Mouse (Mus musculus) heart, embryonic 14.5 days (tissue): Measurements from ENCODE around the gene Kcnk10. TPM values are rescaled to one million over a fixed set of nuclear protein-coding genes. Genes with fewer than 3 reads are reported as not detected.

Source experiments
- ATAC-seq: fragments of 200-750 bp; cut with Nextera tagmentation; 2 replicates; pipeline ENCODE4 v1.8.0; 2017; ENCODE audit warnings: low read depth, moderate TSS enrichment; ENCODE audit not compliant: insufficient number of reproducible peaks, insufficient read depth, low FRiP score
- H3K27ac ChIP-seq, 2 experiments: fragments of 200-500 bp in 1 of 2; fragments of 300-500 bp in 1 of 2; sonication (generic) in 1 of 2; replicated peaks in 1 of 2; 2 replicates each; pipeline ENCODE4 v1.5.1; 2012 to 2014; ENCODE audit warnings: low read depth in 2 of 2, low read length in 2 of 2, control low read depth in 1 of 2, mild to moderate bottlenecking in 1 of 2, mixed read lengths in 1 of 2; ENCODE audit not compliant: control insufficient read depth in 1 of 2, insufficient read depth in 1 of 2
- H3K27me3 ChIP-seq: fragments of 300-500 bp; sonication (generic); 2 replicates; pipeline ENCODE4 v1.6.1; 2014; ENCODE audit warnings: mild to moderate bottlenecking, low read length, control low read depth; ENCODE audit not compliant: control insufficient read depth, insufficient read depth
- H3K36me3 ChIP-seq: fragments of 300-500 bp; sonication (generic); 2 replicates; pipeline ENCODE4 v1.6.1; 2014; ENCODE audit warnings: mild to moderate bottlenecking, control low read depth, low read length, mixed read lengths; ENCODE audit not compliant: control insufficient read depth, insufficient read depth
- H3K4me1 ChIP-seq, 2 experiments: fragments of 200-500 bp in 1 of 2; fragments of 300-500 bp in 1 of 2; sonication (generic) in 1 of 2; 2 replicates each; pipeline ENCODE4 v1.6.1; 2012 to 2014; ENCODE audit warnings: low read length in 2 of 2, control low read depth in 1 of 2, mixed read lengths in 1 of 2; ENCODE audit not compliant: control insufficient read depth in 2 of 2, insufficient read depth in 2 of 2
- H3K4me2 ChIP-seq: fragments of 300-500 bp; sonication (generic); 2 replicates; pipeline ENCODE4 v1.6.1; 2014; ENCODE audit warnings: mild to moderate bottlenecking, low read length
- H3K4me3 ChIP-seq, 2 experiments: fragments of 200-500 bp in 1 of 2; fragments of 300-500 bp in 1 of 2; sonication (generic) in 1 of 2; 2 replicates each; pipeline ENCODE4 v1.5.1; 2012 to 2014; ENCODE audit warnings: low read length in 2 of 2, mild to moderate bottlenecking in 2 of 2, control low read depth in 1 of 2, low read depth in 1 of 2, moderate library complexity in 1 of 2; ENCODE audit not compliant: control insufficient read depth in 1 of 2, insufficient read depth in 1 of 2
- H3K9ac ChIP-seq: fragments of 300-500 bp; sonication (generic); 2 replicates; pipeline ENCODE4 v1.6.1; 2014; ENCODE audit warnings: mild to moderate bottlenecking, low read length
- H3K9me3 ChIP-seq: fragments of 300-500 bp; sonication (generic); 2 replicates; pipeline ENCODE4 v1.6.1; 2016; ENCODE audit warnings: low read length, control low read depth; ENCODE audit not compliant: control insufficient read depth
- WGBS: fragments of 180-500 bp; shearing (Covaris S2); extraction: QIAGEN DNeasy Blood & Tissue Kit; methylation state at CpG from one replicate; pipeline ENCODE4 v1.1.7; 2014; 5-methylcytosine and 5-hydroxymethylcytosine counted together
- polyA plus RNA-seq: library from polyadenylated mRNA; unstranded; fragments of >200 nt; fragmentation: Nextera tagmentation; extraction: Ambion mirVana; gene quantifications from 2 replicates; pipeline ENCODE4 v1.2.1, GENCODE M21; 2014

Gene Kcnk10
- polyA plus RNA-seq, 1 experiment from 2014 or later = 0.26 TPM

DNA sequence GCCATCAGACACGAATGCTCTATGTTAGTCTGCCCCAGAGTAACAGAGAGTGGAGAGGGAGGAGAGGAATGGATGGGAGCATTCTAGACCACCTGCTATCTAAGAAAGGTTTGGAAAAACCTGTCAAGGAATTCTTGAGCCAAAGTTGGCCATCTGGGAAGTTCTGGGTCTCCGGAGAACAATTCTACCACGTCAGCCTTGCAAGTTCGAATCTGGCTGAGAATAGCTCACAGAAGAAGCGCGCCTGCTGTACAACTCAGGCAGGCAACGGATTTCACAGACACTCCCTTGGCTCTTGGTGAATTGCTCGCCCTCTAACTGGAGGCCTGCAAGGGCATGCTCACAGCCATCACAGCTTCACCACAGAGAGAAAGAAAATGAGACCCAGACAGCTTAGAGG is 52.7 kb downstream of the Kcnk10 start:
- Histone ChIP-seq H3K9me3 (no peaks in the 10 kb centered on the region), H3K9ac (no peak overlapping the region), H3K4me1 (peaks cover 0 to 3% of the 10 kb centered on the region in 2 experiments; a peak in 1 of 4 replicates), H3K36me3 (no peaks in the 10 kb centered on the region), H3K4me2 (no peak overlapping the region), H3K27me3 (no peaks in the 10 kb centered on the region), H3K27ac (no peak overlapping the region), H3K4me3 (no peak overlapping the region)
- WGBS = 65% methylated on average over 8 of the region's 8 CpGs
- ATAC-seq = no peak

GRCm38 (mm10) chr12:98524331-98525311 is 53.5 kb downstream of the Kcnk10 start:
- Histone ChIP-seq H3K27me3 (no peaks in the 10 kb centered on the region), H3K4me1 (peaks cover 0 to 3% of the 10 kb centered on the region in 2 experiments; a peak in 1 of 4 replicates), H3K27ac (no peak overlapping the region), H3K9me3 (no peaks in the 10 kb centered on the region), H3K36me3 (no peaks in the 10 kb centered on the region), H3K9ac (no peak overlapping the region), H3K4me3 (no peak overlapping the region), H3K4me2 (no peak overlapping the region)
- 76% methylated on average over 13 of the region's 13 CpGs for WGBS
- no peak for ATAC-seq

GRCm38 (mm10) chr12:98521311-98521710 is 56.8 kb downstream of the Kcnk10 start:
- ATAC-seq = no peak
- H3K36me3 ChIP-seq = no peaks in the 10 kb centered on the region
- H3K9ac ChIP-seq = no peak overlapping the region
- H3K4me3 ChIP-seq = no peak overlapping the region
- H3K9me3 ChIP-seq = no peaks in the 10 kb centered on the region
- WGBS = 73% methylated on average over 4 of the region's 4 CpGs
- no peak overlapping the region for H3K27ac ChIP-seq
- H3K4me2 ChIP-seq = no peak overlapping the region
- no peaks in the 10 kb centered on the region for H3K27me3 ChIP-seq
- peaks cover 0 to 3% of the 10 kb centered on the region in 2 experiments; a peak in 1 of 4 replicates for H3K4me1 ChIP-seq

GRCm38 (mm10) chr12:98520568-98520931 is 57.6 kb downstream of the Kcnk10 start:
- Histone ChIP-seq H3K4me1 (peaks cover 0 to 3% of the 10 kb centered on the region in 2 experiments; a peak in 1 of 4 replicates), H3K4me2 (no peak overlapping the region), H3K27me3 (no peaks in the 10 kb centered on the region), H3K36me3 (no peaks in the 10 kb centered on the region), H3K4me3 (no peak overlapping the region), H3K9ac (no peak overlapping the region), H3K27ac (no peak overlapping the region), H3K9me3 (no peaks in the 10 kb centered on the region)
- 77% methylated on average over 4 of the region's 4 CpGs for WGBS
- ATAC-seq = no peak

DNA sequence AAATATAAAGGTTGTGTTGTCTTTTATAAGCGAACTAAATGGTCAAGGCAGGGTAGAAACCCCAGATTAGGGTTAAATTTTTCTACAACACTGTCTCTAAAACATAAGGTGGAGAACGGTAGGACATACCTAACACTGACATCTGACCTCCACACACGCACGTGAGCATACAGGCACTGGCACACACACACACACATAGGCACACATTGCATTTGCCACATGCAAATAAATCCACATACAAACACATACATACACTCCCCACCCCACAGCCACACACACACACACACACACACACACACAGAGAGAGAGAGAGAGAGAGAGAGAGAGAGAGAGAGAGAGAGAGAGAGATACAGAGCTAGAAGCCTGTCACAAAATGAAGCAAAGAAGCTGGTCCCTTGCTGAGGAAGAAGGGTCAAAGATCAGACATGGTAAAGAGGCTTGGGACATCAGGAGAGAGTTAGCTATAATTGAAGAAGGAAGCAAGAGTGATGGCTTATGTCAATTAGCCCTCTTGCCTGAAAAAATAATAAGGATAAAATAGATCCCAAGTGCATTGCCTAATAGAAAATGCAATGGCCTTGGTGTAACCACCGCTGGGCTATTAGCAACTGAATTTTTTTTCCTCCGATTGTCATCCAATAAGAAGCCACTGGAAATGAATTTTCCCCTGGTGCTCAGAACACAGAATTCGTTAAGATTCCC is 58.1 kb downstream of the Kcnk10 start:
- Histone ChIP-seq H3K9me3 (no peaks in the 10 kb centered on the region), H3K4me3 (no peak overlapping the region), H3K27ac (no peak overlapping the region), H3K4me1 (no peaks in the 10 kb centered on the region), H3K27me3 (no peaks in the 10 kb centered on the region), H3K9ac (no peak overlapping the region), H3K4me2 (no peak overlapping the region), H3K36me3 (no peaks in the 10 kb centered on the region)
- WGBS = 77% methylated on average over 7 of the region's 7 CpGs
- no peak for ATAC-seq

GRCm38 (mm10) chr12:98505601-98506000 is 72.5 kb downstream of the Kcnk10 start:
- WGBS = 28% methylated on average over 4 of the region's 4 CpGs

DNA sequence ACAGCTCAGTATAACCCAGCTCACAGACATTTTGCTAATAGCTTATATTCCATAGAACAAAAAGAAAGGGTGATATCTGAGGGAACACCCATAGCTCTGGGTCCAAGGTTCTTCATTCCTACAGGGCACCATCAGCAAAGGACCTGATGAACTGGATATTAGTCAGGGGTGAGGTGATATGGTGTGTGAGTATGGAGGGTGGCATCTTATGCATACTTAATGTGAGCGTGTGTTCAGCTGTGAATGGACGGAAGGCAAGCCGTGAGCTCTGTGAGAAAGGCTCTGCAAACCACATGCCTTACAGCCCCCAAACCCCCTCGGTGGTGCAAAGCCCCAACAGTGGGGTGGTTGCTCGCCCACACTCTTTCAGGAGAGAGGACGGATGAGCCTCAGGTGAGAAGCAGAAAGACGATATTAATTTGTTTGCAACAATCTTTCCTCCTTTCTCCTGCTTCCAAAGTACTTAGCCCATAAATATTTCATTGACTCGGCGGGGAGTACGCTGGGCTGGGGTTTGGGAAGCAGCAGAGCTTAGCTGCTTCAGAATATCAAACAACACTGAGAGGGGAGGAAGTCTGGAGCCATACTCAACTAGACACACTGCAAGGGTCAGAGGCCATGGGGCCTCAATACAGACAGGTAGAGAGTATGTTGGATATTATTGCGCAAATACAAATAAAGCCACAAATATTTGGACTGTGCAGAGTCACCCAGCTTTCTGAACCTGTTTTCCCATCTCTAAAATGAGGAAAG is 76.4 kb downstream of the Kcnk10 start:
- H3K9me3 ChIP-seq = 0 out of 2 replicates have a peak, but pooled peaks cover 3% of the 10 kb centered on the region

More at GRCm38 (mm10) chr12:98505601-98506000, 72.5 kb downstream of the Kcnk10 start:
- Histone ChIP-seq H3K4me2 (no peak overlapping the region), H3K4me1 (no peaks in the 10 kb centered on the region), H3K27me3 (no peaks in the 10 kb centered on the region), H3K4me3 (no peak overlapping the region), H3K9me3 (0 out of 2 replicates have a peak, but pooled peaks cover 3% of the 10 kb centered on the region), H3K36me3 (no peaks in the 10 kb centered on the region), H3K27ac (no peak overlapping the region), H3K9ac (no peak overlapping the region)
- no peak for ATAC-seq

More for the DNA sequence above, 76.4 kb downstream of the Kcnk10 start:
- Histone ChIP-seq H3K36me3 (no peaks in the 10 kb centered on the region), H3K4me3 (no peak overlapping the region), H3K4me2 (no peak overlapping the region), H3K4me1 (no peaks in the 10 kb centered on the region), H3K27ac (no peak overlapping the region), H3K27me3 (no peaks in the 10 kb centered on the region), H3K9ac (no peak overlapping the region)
- 83% methylated on average over 11 of the region's 11 CpGs for WGBS
- ATAC-seq = no peak
